Mouse (Mus musculus): Measurements from ENCODE around the gene Vps54. TPM values are rescaled to one million over a fixed set of nuclear protein-coding genes. Genes with fewer than 3 reads are reported as not detected.

Gene Vps54
- polyA plus RNA-seq (2014; fragmentation: Illumina TruSeq; extraction: RNeasy Lipid Tissue Mini Kit (QIAGEN cat#74804); ENCODE audit: low read depth, low replicate concordance): 61.1 TPM

GRCm38 (mm10) chr11:21239021-21239661 is at the start of gene Vps54:
Gene Vps54, plus strand, starts transcription at chr11:21239281.

Other genes with a start within 250 kb of the Vps54 start
- gene Peli1, start 148.0 kb upstream of the Vps54 start, polyA plus RNA-seq (2014; fragmentation: Illumina TruSeq; extraction: RNeasy Lipid Tissue Mini Kit (QIAGEN cat#74804); ENCODE audit: low read depth, low replicate concordance): 20.4 TPM
- 986 TPM for gene Ugp2, start 131.9 kb downstream of the Vps54 start, polyA plus RNA-seq (2014; fragmentation: Illumina TruSeq; extraction: RNeasy Lipid Tissue Mini Kit (QIAGEN cat#74804); ENCODE audit: low read depth, low replicate concordance)